Mouse (Mus musculus) left cerebral cortex, postnatal 36 days (tissue): Measurements from ENCODE around the gene Bcap29. TPM values are rescaled to one million over a fixed set of nuclear protein-coding genes. Genes with fewer than 3 reads are reported as not detected.
"Not testable (repeated sequence)": the region's sequence is repeated elsewhere in the genome, so short reads cannot be mapped to it uniquely, and the experiment has no call there.

Source experiments
- DNase-seq, 2 experiments: peaks; one replicate each; pipeline ENCODE4 v3.0.0; 2021 to 2022; ENCODE audit warnings: low spot score in 2 of 2, mixed read lengths in 1 of 2
- intact Hi-C: fragments of 180-260 bp; cut with DNase I; formaldehyde crosslinking; loops from one replicate; pipeline ENCODE4 v1.15.1; 2025
- total RNA-seq, 2 experiments: library from RNA; stranded (reverse); gene quantifications; 2 replicates each; pipeline ENCODE4 v1.2.3; 2021

Bcap29 gene
- 10 to 100 TPM; 38.8 to 39.0 TPM for total RNA-seq

- intact Hi-C loops: loop anchor here (10.0 kb wide), 2 partner anchors 130 to 300 kb away; no protein-coding TSS in a partner anchor
Measured at GRCm38 (mm10) chr12:31634343-31635239, at the start of gene Bcap29. Bcap29 (minus strand) TSS chr12:31634658.

GRCm38 (mm10) chr12:31667187-31667586, 32.7 kb upstream of the Bcap29 start:
- DNase-seq: no peak
- intact Hi-C loops: no loop called here

More at GRCm38 (mm10) chr12:31634343-31635239, at the start of gene Bcap29:
- DNase-seq: peak; percentile 60 to 71

GRCm38 (mm10) chr12:31665999-31666398, 31.5 kb upstream of the Bcap29 start:
- intact Hi-C loops: no loop called here
- no peak for DNase-seq

GRCm38 (mm10) chr12:31656841-31657240, 22.4 kb upstream of the Bcap29 start:
- no peak for DNase-seq
- intact Hi-C loops: loop anchor here (5.0 kb wide), 1 partner anchor 270 kb away; no protein-coding TSS in a partner anchor

GRCm38 (mm10) chr12:31654965-31655477, 20.6 kb upstream of the Bcap29 start:
- no peak for DNase-seq
- intact Hi-C loops: loop anchor here (5.0 kb wide), 2 partner anchors 143 to 272 kb away; no protein-coding TSS in a partner anchor

GRCm38 (mm10) chr12:31654197-31654964, 19.9 kb upstream of the Bcap29 start, which contains the start of the genes Dus4l and Cog5:
Dus4l (minus strand) TSS chr12:31654826.
Cog5 (plus strand) TSS chr12:31654869.
- peak; percentile 99 for DNase-seq
- intact Hi-C loops: loop anchor here (5.0 kb wide), 1 partner anchor 142 kb away; no protein-coding TSS in a partner anchor

- DNase-seq: no peak
- intact Hi-C loops: loop anchor here (5.0 kb wide), 1 partner anchor 141 kb away; no protein-coding TSS in a partner anchor
Measured at GRCm38 (mm10) chr12:31653611-31654010, 19.2 kb upstream of the Bcap29 start.

GRCm38 (mm10) chr12:31635240-31635607, 766 bp upstream of the Bcap29 start:
- intact Hi-C loops: loop anchor here (10.0 kb wide), 2 partner anchors 130 to 300 kb away; no protein-coding TSS in a partner anchor
- no peak for DNase-seq

GRCm38 (mm10) chr12:31633970-31634342, 502 bp downstream of the Bcap29 start:
- no peak for DNase-seq
- intact Hi-C loops: loop anchor here (10.0 kb wide), 2 partner anchors 129 to 301 kb away; no protein-coding TSS in a partner anchor

- intact Hi-C loops, DNase-seq: not testable (repeated sequence)
Measured at GRCm38 (mm10) chr12:31628396-31628795, 6.1 kb downstream of the Bcap29 start.

GRCm38 (mm10) chr12:31625016-31625415, 9.4 kb downstream of the Bcap29 start:
- intact Hi-C loops: no loop called here
- no peak for DNase-seq

GRCm38 (mm10) chr12:31620106-31620505, 14.4 kb downstream of the Bcap29 start:
- intact Hi-C loops: no loop called here

GRCm38 (mm10) chr12:31613353-31613752, 21.1 kb downstream of the Bcap29 start:
- intact Hi-C loops: no loop called here
- DNase-seq: no peak

More at GRCm38 (mm10) chr12:31620106-31620505, 14.4 kb downstream of the Bcap29 start:
- DNase-seq: no peak

- intact Hi-C loops: no loop called here
- DNase-seq: no peak
Measured at GRCm38 (mm10) chr12:31608138-31608537, 26.3 kb downstream of the Bcap29 start.

- intact Hi-C loops: no loop called here
- no peak for DNase-seq
Measured at GRCm38 (mm10) chr12:31604894-31605293, 29.6 kb downstream of the Bcap29 start.

GRCm38 (mm10) chr12:31603586-31603985, 30.9 kb downstream of the Bcap29 start:
- no peak for DNase-seq
- intact Hi-C loops: no loop called here

GRCm38 (mm10) chr12:31594296-31594695, 40.2 kb downstream of the Bcap29 start:
- DNase-seq: no peak
- intact Hi-C loops: no loop called here

GRCm38 (mm10) chr12:31592011-31592410, 42.4 kb downstream of the Bcap29 start:
- DNase-seq: no peak
- intact Hi-C loops: no loop called here

GRCm38 (mm10) chr12:31583726-31584125, 50.7 kb downstream of the Bcap29 start:
- intact Hi-C loops: no loop called here

GRCm38 (mm10) chr12:31582081-31582480, 52.4 kb downstream of the Bcap29 start:
- intact Hi-C loops: no loop called here
- no peak for DNase-seq

More at GRCm38 (mm10) chr12:31583726-31584125, 50.7 kb downstream of the Bcap29 start:
- DNase-seq: no peak
